Mouse (Mus musculus) ES-Bruce4 (cell line): ENCODE data around the gene Tjp2. TPM values are rescaled to one million over a fixed set of nuclear protein-coding genes. Genes with fewer than 3 reads are reported as not detected.

Experiments
- H3K27ac ChIP-seq: 2 replicates; pipeline ENCODE4 v1.5.1; 2012; ENCODE audit warnings: low read length, inconsistent platforms; ENCODE audit not compliant: insufficient read depth
- H3K27me3 ChIP-seq: 2 replicates; pipeline ENCODE4 v1.6.1; 2012; ENCODE audit warnings: mild to moderate bottlenecking, low read length, inconsistent platforms; ENCODE audit not compliant: control insufficient read depth, poor library complexity, insufficient read depth, severe bottlenecking
- H3K36me3 ChIP-seq: 2 replicates; pipeline ENCODE4 v1.6.1; 2012; ENCODE audit warnings: inconsistent platforms, mild to moderate bottlenecking, low read length, moderate library complexity; ENCODE audit not compliant: control insufficient read depth, poor library complexity, insufficient read depth, severe bottlenecking
- H3K4me1 ChIP-seq: one replicate; pipeline ENCODE4 v1.8.1; 2011; ENCODE audit warnings: low read length; ENCODE audit not compliant: control insufficient read depth, insufficient read depth
- H3K4me3 ChIP-seq: 2 replicates; pipeline ENCODE4 v1.5.1; 2011; ENCODE audit warnings: low read depth, mild to moderate bottlenecking, low read length
- H3K9ac ChIP-seq: 2 replicates; pipeline ENCODE4 v1.6.1; 2012; ENCODE audit warnings: low read depth, mild to moderate bottlenecking, inconsistent platforms; ENCODE audit not compliant: poor library complexity, severe bottlenecking
- H3K9me3 ChIP-seq: replicated peaks from 2 replicates; pipeline ENCODE4 v1.6.1; 2012; ENCODE audit warnings: mild to moderate bottlenecking, low read length, inconsistent platforms; ENCODE audit not compliant: control insufficient read depth, poor library complexity, insufficient read depth, severe bottlenecking
- CTCF ChIP-seq: IDR thresholded peaks from one replicate; pipeline ENCODE4 v1.8.1; 2011; ENCODE audit warnings: low read depth, low read length
- EP300 ChIP-seq: IDR thresholded peaks from 2 replicates; pipeline ENCODE4 v1.6.1; 2011; ENCODE audit warnings: low read depth, low read length; ENCODE audit not compliant: insufficient read depth
- POLR2A ChIP-seq: IDR thresholded peaks from one replicate; pipeline ENCODE4 v1.8.1; 2011; ENCODE audit warnings: low read length; ENCODE audit not compliant: insufficient read depth
- polyA plus RNA-seq: library from polyadenylated mRNA; stranded (reverse); fragments of >200 nt; gene quantifications from 2 replicates; pipeline ENCODE4 v1.2.4, GENCODE M21; 2011; ENCODE audit warnings: low read depth; ENCODE audit not compliant: missing spikeins, insufficient read depth, insufficient read length

Tjp2 gene
- polyA plus RNA-seq, 1 experiment, result 114 TPM

- peaks cover 4% of the 10 kb centered on the region for H3K4me1 ChIP-seq
- peak overlapping the region; percentile 80 for H3K9ac ChIP-seq
- H3K36me3 ChIP-seq, result no peaks in the 10 kb centered on the region
- peak; percentile 97 for TF ChIP-seq EP300
- no peak for TF ChIP-seq CTCF
- peak; percentile 9 for TF ChIP-seq POLR2A
- no peaks in the 10 kb centered on the region for H3K27me3 ChIP-seq
- H3K4me3 ChIP-seq, result peak overlapping the region; percentile 86
- peak overlapping the region; percentile 99 for H3K27ac ChIP-seq
- no peaks in the 10 kb centered on the region for H3K9me3 ChIP-seq
These were observed 471 bp upstream of the Tjp2 start for GRCm38 (mm10) chr19:24225305-24225696.

DNA sequence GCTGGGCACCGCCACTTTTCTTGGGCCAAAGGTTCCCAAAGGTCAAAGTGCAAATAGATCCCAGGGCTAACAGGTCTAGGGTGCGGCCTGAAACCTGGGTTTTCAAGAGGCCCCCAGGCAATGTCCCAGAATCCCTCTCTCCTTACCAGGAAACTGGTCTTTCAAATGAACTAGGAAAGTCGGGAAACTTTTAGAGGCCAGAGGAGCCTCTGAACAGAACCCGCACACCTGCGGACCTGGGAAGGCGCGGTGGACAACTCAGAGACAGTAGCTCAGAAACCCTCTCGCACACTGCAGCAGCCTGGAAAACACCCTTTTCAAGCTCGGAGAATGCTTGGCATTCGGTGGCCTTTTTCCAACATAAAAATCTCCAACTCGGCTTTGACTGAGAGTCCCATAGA is 979 bp downstream of the Tjp2 start:
- Histone ChIP-seq H3K9ac (peak overlapping the region; percentile 80), H3K4me3 (peak overlapping the region; percentile 86), H3K4me1 (peaks cover 5% of the 10 kb centered on the region), H3K36me3 (no peaks in the 10 kb centered on the region), H3K27me3 (no peaks in the 10 kb centered on the region), H3K9me3 (no peaks in the 10 kb centered on the region), H3K27ac (peak overlapping the region; percentile 99)
- TF ChIP-seq EP300 (peak; percentile 90), CTCF (no peak), POLR2A (peak; percentile 96)

- peaks cover 4% of the 10 kb centered on the region for H3K4me1 ChIP-seq
- no peaks in the 10 kb centered on the region for H3K27me3 ChIP-seq
- H3K36me3 ChIP-seq, result no peaks in the 10 kb centered on the region
- peak overlapping the region; percentile 16; the same call in 1 of the 2 replicates for H3K9ac ChIP-seq
- H3K9me3 ChIP-seq, result no peaks in the 10 kb centered on the region
- H3K27ac ChIP-seq, result no peak overlapping the region
- peak; percentile 22 for TF ChIP-seq CTCF
- TF ChIP-seq EP300, result no peak
- no peak for TF ChIP-seq POLR2A
- no peak overlapping the region for H3K4me3 ChIP-seq
These were observed 3.4 kb downstream of the Tjp2 start for GRCm38 (mm10) chr19:24221455-24221854.

- Histone ChIP-seq H3K27ac (no peak overlapping the region), H3K36me3 (no peaks in the 10 kb centered on the region), H3K4me3 (no peak overlapping the region), H3K27me3 (no peaks in the 10 kb centered on the region), H3K9me3 (no peaks in the 10 kb centered on the region), H3K9ac (0 out of 2 replicates have a peak overlapping the region, but pooled peaks have one; percentile 16), H3K4me1 (peaks cover 4% of the 10 kb centered on the region)
- TF ChIP-seq POLR2A (no peak), EP300 (no peak), CTCF (no peak)
These were observed 3.9 kb downstream of the Tjp2 start for GRCm38 (mm10) chr19:24220795-24221445.

GRCm38 (mm10) chr19:24219011-24219410 is 5.8 kb downstream of the Tjp2 start:
- Histone ChIP-seq H3K4me3 (no peak overlapping the region), H3K27me3 (no peaks in the 10 kb centered on the region), H3K4me1 (peaks cover 4% of the 10 kb centered on the region), H3K27ac (0 out of 2 replicates have a peak overlapping the region, but pooled peaks have one; percentile 35), H3K36me3 (no peaks in the 10 kb centered on the region), H3K9ac (no peak overlapping the region), H3K9me3 (no peaks in the 10 kb centered on the region)
- no peak for TF ChIP-seq CTCF
- no peak for TF ChIP-seq EP300
- no peak for TF ChIP-seq POLR2A

DNA sequence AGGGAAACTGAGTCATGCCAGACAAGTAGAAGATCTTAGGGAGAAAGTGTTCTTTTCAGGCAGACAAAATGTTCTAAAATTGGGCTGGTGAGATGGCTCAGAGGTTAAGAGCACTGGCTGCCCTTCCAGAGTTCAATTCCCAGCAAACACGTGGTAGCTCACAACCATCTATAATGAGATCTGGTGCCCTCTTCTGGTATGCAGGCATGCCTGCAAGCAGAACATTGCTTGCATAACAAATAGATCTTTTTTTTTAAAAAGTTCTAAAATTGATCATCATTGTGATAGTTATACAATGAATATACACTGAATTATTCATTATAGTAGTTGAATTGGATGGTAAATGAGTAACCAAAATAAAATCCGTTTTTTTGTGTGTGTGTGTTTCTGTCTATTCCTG is 6.5 kb downstream of the Tjp2 start:
- H3K9ac ChIP-seq, result 0 out of 2 replicates have a peak overlapping the region, but pooled peaks have one; percentile 42
- H3K4me3 ChIP-seq, result no peak overlapping the region
- no peaks in the 10 kb centered on the region for H3K9me3 ChIP-seq
- H3K4me1 ChIP-seq, result peaks cover 4% of the 10 kb centered on the region
- H3K36me3 ChIP-seq, result no peaks in the 10 kb centered on the region
- TF ChIP-seq POLR2A, result no peak
- no peak for TF ChIP-seq EP300
- TF ChIP-seq CTCF, result peak; percentile 28
- H3K27me3 ChIP-seq, result no peaks in the 10 kb centered on the region
- peak overlapping the region; percentile 60; the same call in 1 of the 2 replicates for H3K27ac ChIP-seq
